Mouse (Mus musculus): ENCODE results near the gene Pea15a. TPM values are rescaled to one million over a fixed set of nuclear protein-coding genes. Genes with fewer than 3 reads are reported as not detected.

Pea15a gene
- polyA plus RNA-seq, 1 experiment from 2014 or later, result 79.3 TPM

- peaks cover 75% of the 10 kb centered on the region for H3K36me3 ChIP-seq
- H3K9ac ChIP-seq, result no peak overlapping the region
- H3K4me3 ChIP-seq, result no peak overlapping the region
- no peak for ATAC-seq (ENCODE audit: insufficient number of reproducible peaks, insufficient read depth, low FRiP score, low TSS enrichment, low read depth)
- no peaks in the 10 kb centered on the region for H3K9me3 ChIP-seq
- no peak overlapping the region for H3K4me2 ChIP-seq
- 87% methylated on average over 5 of the region's 5 CpGs for WGBS
- no peak overlapping the region for H3K27ac ChIP-seq
- no peaks in the 10 kb centered on the region for H3K27me3 ChIP-seq
- H3K4me1 ChIP-seq, result no peaks in the 10 kb centered on the region
Observed at GRCm38 (mm10) chr1:172167911-172168310, 38.7 kb downstream of the Pea15a start.

- Histone ChIP-seq H3K27me3 (no peaks in the 10 kb centered on the region), H3K36me3 (peaks cover 29% of the 10 kb centered on the region), H3K4me1 (no peaks in the 10 kb centered on the region), H3K27ac (no peak overlapping the region), H3K9me3 (no peaks in the 10 kb centered on the region), H3K4me2 (no peak overlapping the region), H3K9ac (no peak overlapping the region), H3K4me3 (no peak overlapping the region)
- no peak for ATAC-seq (ENCODE audit: insufficient number of reproducible peaks, insufficient read depth, low FRiP score, low TSS enrichment, low read depth)
- 66% methylated on average over 6 of the region's 6 CpGs for WGBS
Observed at GRCm38 (mm10) chr1:172162959-172163358, 43.6 kb downstream of the Pea15a start.

DNA sequence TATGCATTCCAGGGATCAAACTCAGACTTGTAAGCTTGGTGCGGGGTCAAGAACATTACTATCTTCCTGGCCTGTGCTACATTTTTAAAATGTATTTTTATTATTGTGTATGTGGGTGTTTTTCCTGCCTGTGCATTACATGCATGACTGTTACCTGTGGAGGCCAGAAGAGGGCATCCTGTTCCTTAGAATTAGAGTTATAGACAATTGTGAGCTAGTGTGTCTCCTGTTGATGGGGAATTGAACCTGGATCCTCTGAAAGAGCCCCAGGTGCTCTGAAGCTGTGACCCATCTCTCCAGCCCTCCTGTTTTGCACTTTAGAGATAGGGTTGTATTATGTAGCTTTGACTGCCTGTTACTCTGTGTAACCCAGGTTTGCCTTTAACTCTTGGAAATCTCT, 44.6 kb downstream of the Pea15a start:
- H3K4me1 ChIP-seq, result no peaks in the 10 kb centered on the region
- H3K9me3 ChIP-seq, result no peaks in the 10 kb centered on the region
- no peaks in the 10 kb centered on the region for H3K27me3 ChIP-seq
- ATAC-seq (ENCODE audit: insufficient number of reproducible peaks, insufficient read depth, low FRiP score, low TSS enrichment, low read depth), result no peak
- H3K9ac ChIP-seq, result no peak overlapping the region
- H3K4me3 ChIP-seq, result no peak overlapping the region
- H3K4me2 ChIP-seq, result no peak overlapping the region
- no peak overlapping the region for H3K27ac ChIP-seq
- peaks cover 20% of the 10 kb centered on the region for H3K36me3 ChIP-seq
- WGBS, result 90% methylated on average over 1 of the region's 1 CpGs

GRCm38 (mm10) chr1:172160508-172160907, 46.1 kb downstream of the Pea15a start:
- no peak overlapping the region for H3K27ac ChIP-seq
- ATAC-seq (ENCODE audit: insufficient number of reproducible peaks, insufficient read depth, low FRiP score, low TSS enrichment, low read depth), result no peak
- H3K9ac ChIP-seq, result no peak overlapping the region
- no peak overlapping the region for H3K4me2 ChIP-seq
- no peak overlapping the region for H3K4me3 ChIP-seq
- no peaks in the 10 kb centered on the region for H3K4me1 ChIP-seq
- no peaks in the 10 kb centered on the region for H3K9me3 ChIP-seq
- peaks cover 18% of the 10 kb centered on the region for H3K36me3 ChIP-seq
- no peaks in the 10 kb centered on the region for H3K27me3 ChIP-seq

DNA sequence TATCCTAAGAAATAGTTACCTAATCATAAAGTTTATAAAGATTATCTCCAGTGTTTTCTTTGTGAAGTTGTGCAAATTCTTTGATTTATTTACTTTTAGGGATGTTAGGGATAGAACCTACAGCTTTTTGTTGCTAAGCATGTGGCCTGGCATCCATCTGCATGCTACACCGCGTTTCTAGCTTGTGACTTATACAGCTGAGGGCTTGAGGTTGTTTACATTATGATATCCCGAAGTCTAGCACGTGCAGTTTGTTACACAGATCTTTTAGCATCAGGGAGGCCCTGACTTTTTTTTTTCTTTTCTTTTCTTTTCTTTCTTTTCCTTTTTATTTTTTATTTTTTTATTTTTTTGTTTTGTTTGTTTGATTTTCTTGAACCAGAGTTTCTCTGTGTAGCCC, 46.6 kb downstream of the Pea15a start:
- H3K4me2 ChIP-seq, result no peak overlapping the region
- WGBS, result 63% methylated on average over 4 of the region's 4 CpGs
- no peak for ATAC-seq (ENCODE audit: insufficient number of reproducible peaks, insufficient read depth, low FRiP score, low TSS enrichment, low read depth)

GRCm38 (mm10) chr1:172155518-172155917, 51.1 kb downstream of the Pea15a start:
- Histone ChIP-seq H3K4me1 (0 out of 2 replicates have a peak, but pooled peaks cover 6% of the 10 kb centered on the region), H3K27ac (no peak overlapping the region), H3K9me3 (no peaks in the 10 kb centered on the region), H3K4me2 (no peak overlapping the region), H3K4me3 (no peak overlapping the region), H3K36me3 (peaks cover 61% of the 10 kb centered on the region), H3K27me3 (no peaks in the 10 kb centered on the region), H3K9ac (no peak overlapping the region)
- 91% methylated on average over 3 of the region's 3 CpGs for WGBS
- no peak for ATAC-seq (ENCODE audit: insufficient number of reproducible peaks, insufficient read depth, low FRiP score, low TSS enrichment, low read depth)

More for the DNA sequence above, 46.6 kb downstream of the Pea15a start:
- H3K4me3 ChIP-seq, result no peak overlapping the region
- H3K9ac ChIP-seq, result no peak overlapping the region
- H3K4me1 ChIP-seq, result no peaks in the 10 kb centered on the region
- H3K36me3 ChIP-seq, result peaks cover 19% of the 10 kb centered on the region
- no peak overlapping the region for H3K27ac ChIP-seq
- H3K27me3 ChIP-seq, result no peaks in the 10 kb centered on the region
- H3K9me3 ChIP-seq, result no peaks in the 10 kb centered on the region

DNA sequence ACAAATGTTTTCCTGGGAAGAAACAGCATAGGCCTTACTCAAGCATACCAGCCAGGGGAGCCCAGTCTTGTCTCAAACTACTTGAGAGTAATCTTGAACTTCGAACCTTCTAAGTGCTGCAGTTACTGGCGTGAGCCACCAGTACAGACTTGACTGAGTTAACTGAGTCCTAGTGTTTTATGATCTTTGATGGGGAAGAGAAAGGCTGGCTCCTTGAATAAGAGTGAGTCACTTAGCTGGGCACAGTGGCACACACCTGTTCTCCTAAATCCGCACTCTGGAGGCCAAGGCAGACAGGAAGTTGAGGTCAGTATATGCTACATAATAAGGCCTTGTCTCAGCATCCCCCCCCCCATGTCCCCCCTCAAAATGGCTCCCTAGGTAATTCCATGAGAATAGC, 52.1 kb downstream of the Pea15a start:
- WGBS, result 90% methylated on average over 3 of the region's 3 CpGs
- Histone ChIP-seq H3K27ac (no peak overlapping the region), H3K27me3 (no peaks in the 10 kb centered on the region), H3K9me3 (no peaks in the 10 kb centered on the region), H3K4me2 (no peak overlapping the region), H3K36me3 (peaks cover 63% of the 10 kb centered on the region), H3K4me3 (no peak overlapping the region), H3K4me1 (peaks cover 14% of the 10 kb centered on the region; the same call in 1 of the 2 replicates), H3K9ac (no peak overlapping the region)
- no peak for ATAC-seq (ENCODE audit: insufficient number of reproducible peaks, insufficient read depth, low FRiP score, low TSS enrichment, low read depth)

DNA sequence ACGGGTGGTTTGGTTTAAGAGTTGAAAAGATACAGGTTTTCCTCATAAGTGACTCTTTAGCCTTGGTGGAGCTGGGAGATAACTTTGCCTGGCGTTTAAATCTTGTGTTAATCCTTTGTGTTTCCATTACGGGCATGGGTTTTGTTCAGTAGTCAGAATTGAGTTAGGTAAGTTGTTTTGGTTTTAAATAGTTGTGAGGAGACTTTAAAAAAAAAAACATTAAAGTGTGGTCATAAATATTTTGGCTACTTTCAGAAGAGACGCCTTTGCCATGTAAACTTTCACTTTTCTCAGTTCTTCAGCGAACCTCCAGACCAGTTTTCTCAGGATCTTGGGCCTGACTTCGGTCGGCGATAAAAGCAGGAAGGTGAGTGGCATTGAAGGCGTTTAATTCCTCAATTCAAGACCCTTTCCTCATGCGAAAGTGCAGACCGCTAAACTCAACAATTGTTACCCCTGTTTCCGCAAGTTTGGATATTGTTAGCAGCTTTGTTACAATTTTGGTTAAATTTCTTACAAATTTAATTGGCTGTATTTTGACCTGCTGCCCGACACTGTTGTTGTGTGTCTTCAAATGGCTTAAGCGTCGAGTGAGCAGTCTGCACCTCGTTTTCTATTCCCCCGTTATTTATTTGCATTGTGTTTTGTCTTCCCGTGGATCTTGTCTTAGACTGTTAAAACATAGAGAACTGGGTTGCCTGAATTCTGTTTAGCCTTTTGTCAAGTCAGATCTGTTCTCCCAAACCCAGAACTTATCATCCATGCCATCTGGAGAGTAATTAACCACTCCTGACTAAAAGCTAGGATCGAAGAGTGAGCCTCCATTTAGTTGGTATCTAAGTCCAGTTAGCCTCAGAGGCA, 57.4 kb downstream of the Pea15a start:
- Histone ChIP-seq H3K4me1 (peaks cover 21% of the 10 kb centered on the region), H3K36me3 (peaks cover 36% of the 10 kb centered on the region), H3K27me3 (no peaks in the 10 kb centered on the region), H3K4me3 (peak overlapping the region; percentile 90), H3K4me2 (peak overlapping the region; percentile 73), H3K27ac (peak overlapping the region; percentile 97), H3K9me3 (no peaks in the 10 kb centered on the region), H3K9ac (peak overlapping the region; percentile 99)
- no peak for ATAC-seq (ENCODE audit: insufficient number of reproducible peaks, insufficient read depth, low FRiP score, low TSS enrichment, low read depth)
- WGBS, result 14% methylated on average over 19 of the region's 19 CpGs

DNA sequence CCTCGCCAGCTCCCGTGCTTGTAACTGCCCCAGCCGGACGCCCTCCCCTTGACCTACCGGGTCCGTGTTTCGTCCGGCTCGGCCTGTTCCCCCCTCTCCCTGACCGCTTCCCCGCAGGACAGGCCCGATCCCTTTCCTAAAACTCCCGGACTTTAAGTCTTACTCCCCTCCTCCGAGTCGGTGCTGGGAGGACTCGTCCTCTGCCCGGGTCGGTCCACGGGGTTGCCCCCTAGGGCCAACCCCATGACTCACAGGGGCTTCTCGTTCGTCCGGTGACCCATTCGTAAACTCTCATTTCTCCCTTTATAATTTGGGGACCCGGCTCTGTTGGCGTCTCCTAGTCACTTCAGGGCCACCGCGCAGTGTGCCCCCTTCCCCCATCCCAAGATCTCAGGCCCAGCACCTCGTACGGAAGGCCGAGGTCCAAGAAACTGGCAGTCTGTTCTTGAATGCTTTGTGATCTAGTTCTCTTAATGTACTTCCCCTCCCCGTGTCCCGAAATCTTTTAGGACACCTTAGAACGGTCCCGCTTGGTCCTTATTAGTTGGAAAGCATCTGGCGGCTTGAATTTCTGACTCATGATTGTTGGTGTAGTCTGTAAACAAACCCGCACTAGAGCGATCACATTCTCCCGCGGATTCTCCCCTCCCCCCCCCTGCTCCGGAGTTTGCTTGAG, 58.2 kb downstream of the Pea15a start:
- under 1% methylated on average over 40 of the region's 40 CpGs for WGBS
- Histone ChIP-seq H3K27me3 (no peaks in the 10 kb centered on the region), H3K27ac (peak overlapping the region; percentile 97), H3K4me1 (peaks cover 21% of the 10 kb centered on the region), H3K4me3 (peak overlapping the region; percentile 90), H3K9me3 (no peaks in the 10 kb centered on the region), H3K36me3 (peaks cover 28% of the 10 kb centered on the region), H3K9ac (peak overlapping the region; percentile 99), H3K4me2 (peak overlapping the region; percentile 73)
- peak; percentile 41 for ATAC-seq (ENCODE audit: insufficient number of reproducible peaks, insufficient read depth, low FRiP score, low TSS enrichment, low read depth)

GRCm38 (mm10) chr1:172147835-172148278, 58.7 kb downstream of the Pea15a start, which contains the start of gene Dcaf8:
TSS of gene Dcaf8 (plus strand) at chr1:172148084.
- H3K4me2 ChIP-seq, result peak within 1 kb of the TSS; percentile 73
- peak within 1 kb of the TSS; percentile 99 for H3K9ac ChIP-seq
- WGBS, result under 1% methylated on average over 42 of the region's 42 CpGs
- H3K4me3 ChIP-seq, result peak within 1 kb of the TSS; percentile 90
- H3K27ac ChIP-seq, result peak within 1 kb of the TSS; percentile 97
- peaks cover 25% of the 10 kb centered on the region for H3K4me1 ChIP-seq
- H3K9me3 ChIP-seq, result no peaks in the 10 kb centered on the region
- ATAC-seq (ENCODE audit: insufficient number of reproducible peaks, insufficient read depth, low FRiP score, low TSS enrichment, low read depth), result peak; percentile 99
- H3K27me3 ChIP-seq, result no peaks in the 10 kb centered on the region
- H3K36me3 ChIP-seq, result peaks cover 23% of the 10 kb centered on the region
